Mouse (Mus musculus) heart, embryonic 11.5 days (tissue): ENCODE results near the gene Nup188. TPM values are rescaled to one million over a fixed set of nuclear protein-coding genes. Genes with fewer than 3 reads are reported as not detected.

ENCODE experiments used
- ATAC-seq: fragments of 200-750 bp; cut with Nextera tagmentation; replicated peaks from 2 replicates; pipeline ENCODE4 v1.8.0; 2017; ENCODE audit warnings: moderate library complexity; ENCODE audit not compliant: insufficient number of reproducible peaks, low FRiP score, low TSS enrichment
- H3K27ac ChIP-seq: fragments of 300-500 bp; sonication (generic); 2 replicates; pipeline ENCODE4 v1.5.1; 2014; ENCODE audit warnings: mild to moderate bottlenecking, low read depth, low read length
- H3K27me3 ChIP-seq: fragments of 300-500 bp; sonication (generic); 2 replicates; pipeline ENCODE4 v1.6.1; 2014; ENCODE audit warnings: mild to moderate bottlenecking, low read length, mixed read lengths; ENCODE audit not compliant: control insufficient read depth, insufficient read depth
- H3K36me3 ChIP-seq: fragments of 300-500 bp; sonication (generic); 2 replicates; pipeline ENCODE4 v1.6.1; 2014; ENCODE audit warnings: mild to moderate bottlenecking, low read length, moderate library complexity, mixed read lengths; ENCODE audit not compliant: control insufficient read depth, insufficient read depth
- H3K4me1 ChIP-seq: fragments of 300-500 bp; sonication (generic); 2 replicates; pipeline ENCODE4 v1.6.1; 2014; ENCODE audit warnings: low read length; ENCODE audit not compliant: control insufficient read depth, insufficient read depth
- H3K4me2 ChIP-seq: fragments of 300-500 bp; sonication (generic); 2 replicates; pipeline ENCODE4 v1.6.1; 2014; ENCODE audit warnings: mild to moderate bottlenecking, moderate library complexity
- H3K4me3 ChIP-seq: fragments of 300-500 bp; sonication (generic); 2 replicates; pipeline ENCODE4 v1.5.1; 2014; ENCODE audit warnings: low read depth, low read length
- H3K9ac ChIP-seq: fragments of 300-500 bp; sonication (generic); 2 replicates; pipeline ENCODE4 v1.6.1; 2014; ENCODE audit warnings: mild to moderate bottlenecking, low read depth, low read length, moderate library complexity
- H3K9me3 ChIP-seq: fragments of 300-500 bp; sonication (generic); replicated peaks from 2 replicates; pipeline ENCODE4 v1.6.1; 2016; ENCODE audit warnings: low read length; ENCODE audit not compliant: control insufficient read depth
- WGBS: fragments of 180-500 bp; shearing (Covaris S2); extraction: QIAGEN DNeasy Blood & Tissue Kit; methylation state at CpG from one replicate; pipeline ENCODE4 v1.1.7; 2014; ENCODE audit not compliant: insufficient replicate concordance; 5-methylcytosine and 5-hydroxymethylcytosine counted together
- polyA plus RNA-seq: library from polyadenylated mRNA; unstranded; fragments of >200 nt; fragmentation: Nextera tagmentation; extraction: Ambion mirVana; gene quantifications from 2 replicates; pipeline ENCODE4 v1.2.1, GENCODE M21; 2014

Nup188 gene
- polyA plus RNA-seq, 1 experiment from 2014 or later: 34.2 TPM

DNA sequence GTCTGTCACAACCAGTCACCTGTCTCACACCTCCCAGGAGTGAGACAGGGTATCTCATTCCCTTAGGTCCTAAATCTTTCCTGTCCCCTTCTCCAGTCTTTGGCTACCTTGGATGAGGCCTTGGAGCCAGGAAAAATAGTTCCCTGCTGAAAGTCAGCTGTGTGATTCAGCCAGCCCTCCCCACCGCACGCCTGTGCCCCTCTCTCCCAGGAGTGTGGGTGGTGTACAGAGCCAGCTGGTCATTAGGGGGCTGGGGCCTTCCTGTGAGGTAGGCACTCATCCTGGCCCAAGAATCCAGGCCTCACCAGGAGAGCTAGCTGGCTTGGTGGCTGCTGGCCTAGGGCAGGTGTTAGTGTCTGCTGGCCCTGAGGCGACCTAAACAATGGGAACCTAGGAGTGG, 33.7 kb upstream of the Nup188 start:
- Histone ChIP-seq H3K36me3 (peaks cover 31% of the 10 kb centered on the region), H3K9me3 (no peaks in the 10 kb centered on the region), H3K27ac (no peak overlapping the region), H3K9ac (no peak overlapping the region), H3K27me3 (no peaks in the 10 kb centered on the region), H3K4me2 (no peak overlapping the region), H3K4me3 (no peak overlapping the region), H3K4me1 (peaks cover 12% of the 10 kb centered on the region)
- WGBS: 77% methylated on average over 3 of the region's 3 CpGs
- ATAC-seq: no peak

DNA sequence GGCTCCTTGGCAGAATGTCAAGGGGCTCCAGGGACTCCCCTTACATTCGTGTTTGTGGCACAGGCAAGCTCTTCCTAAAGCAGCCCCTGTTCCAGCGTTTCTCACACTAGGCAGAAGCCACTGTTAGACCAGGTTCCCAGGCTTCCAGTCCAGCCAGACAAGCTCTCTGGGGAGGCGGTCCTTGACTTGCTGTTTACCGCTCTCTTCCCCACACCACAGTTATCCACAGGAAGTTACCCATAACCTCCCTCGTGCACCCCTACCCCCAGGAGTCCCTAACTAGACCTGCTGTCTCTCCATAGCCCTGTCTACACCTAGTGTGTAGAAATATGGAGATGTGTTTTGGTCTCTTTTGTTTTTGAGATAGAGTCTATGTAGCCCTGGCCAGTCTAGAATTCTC, 32.4 kb upstream of the Nup188 start:
- Histone ChIP-seq H3K4me2 (no peak overlapping the region), H3K9me3 (no peaks in the 10 kb centered on the region), H3K27ac (no peak overlapping the region), H3K4me1 (peaks cover 22% of the 10 kb centered on the region), H3K4me3 (no peak overlapping the region), H3K9ac (no peak overlapping the region), H3K27me3 (no peaks in the 10 kb centered on the region), H3K36me3 (peaks cover 28% of the 10 kb centered on the region)
- no peak for ATAC-seq
- WGBS: 67% methylated on average over 5 of the region's 5 CpGs

DNA sequence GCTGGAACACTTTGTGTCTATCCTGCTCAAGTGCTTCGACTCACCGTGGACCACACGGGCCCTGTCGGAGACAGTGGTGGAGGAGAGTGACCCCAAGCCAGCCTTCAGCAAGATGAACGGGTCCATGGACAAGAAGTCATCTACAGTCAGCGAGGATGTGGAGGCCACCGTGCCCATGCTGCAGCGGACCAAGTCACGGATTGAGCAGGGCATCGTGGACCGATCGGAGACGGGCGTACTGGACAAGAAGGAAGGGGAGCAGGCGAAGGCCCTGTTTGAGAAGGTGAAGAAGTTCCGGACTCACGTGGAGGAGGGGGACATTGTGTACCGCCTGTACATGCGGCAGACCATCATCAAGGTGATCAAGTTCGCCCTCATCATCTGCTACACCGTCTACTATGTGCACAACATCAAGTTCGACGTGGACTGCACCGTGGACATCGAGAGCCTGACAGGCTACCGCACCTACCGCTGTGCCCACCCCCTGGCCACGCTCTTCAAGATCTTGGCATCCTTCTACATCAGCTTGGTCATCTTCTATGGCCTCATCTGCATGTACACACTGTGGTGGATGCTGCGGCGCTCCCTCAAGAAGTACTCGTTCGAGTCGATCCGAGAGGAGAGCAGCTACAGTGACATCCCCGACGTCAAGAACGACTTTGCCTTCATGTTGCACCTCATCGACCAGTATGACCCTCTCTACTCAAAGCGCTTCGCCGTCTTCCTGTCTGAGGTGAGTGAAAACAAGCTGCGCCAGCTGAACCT, 30.4 kb upstream of the Nup188 start:
- Histone ChIP-seq H3K4me1 (peaks cover 33% of the 10 kb centered on the region), H3K27me3 (no peaks in the 10 kb centered on the region), H3K9ac (no peak overlapping the region), H3K27ac (no peak overlapping the region), H3K4me3 (no peak overlapping the region), H3K9me3 (no peaks in the 10 kb centered on the region), H3K4me2 (no peak overlapping the region), H3K36me3 (peaks cover 28% of the 10 kb centered on the region)
- no peak for ATAC-seq
- 96% methylated on average over 42 of the region's 42 CpGs for WGBS

DNA sequence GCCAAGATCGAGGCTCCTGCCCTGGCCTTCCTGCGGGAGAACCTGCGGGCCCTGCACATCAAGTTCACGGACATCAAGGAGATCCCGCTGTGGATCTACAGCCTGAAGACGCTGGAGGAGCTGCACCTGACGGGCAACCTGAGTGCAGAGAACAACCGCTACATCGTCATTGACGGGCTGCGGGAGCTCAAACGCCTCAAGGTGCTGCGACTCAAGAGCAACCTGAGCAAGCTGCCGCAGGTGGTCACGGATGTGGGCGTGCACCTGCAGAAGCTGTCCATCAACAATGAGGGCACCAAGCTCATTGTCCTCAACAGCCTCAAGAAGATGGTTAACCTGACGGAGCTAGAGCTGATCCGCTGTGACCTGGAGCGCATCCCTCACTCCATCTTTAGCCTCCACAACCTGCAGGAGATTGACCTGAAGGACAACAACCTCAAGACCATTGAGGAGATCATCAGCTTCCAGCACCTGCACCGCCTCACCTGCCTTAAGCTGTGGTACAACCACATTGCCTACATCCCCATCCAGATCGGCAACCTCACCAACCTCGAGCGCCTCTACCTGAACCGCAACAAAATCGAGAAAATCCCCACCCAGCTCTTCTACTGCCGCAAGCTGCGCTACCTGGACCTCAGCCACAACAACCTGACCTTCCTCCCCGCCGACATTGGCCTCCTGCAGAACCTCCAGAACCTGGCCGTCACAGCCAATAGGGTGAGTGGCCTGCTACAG, 29.4 kb upstream of the Nup188 start:
- Histone ChIP-seq H3K4me1 (peaks cover 27% of the 10 kb centered on the region), H3K4me3 (no peak overlapping the region), H3K9ac (no peak overlapping the region), H3K4me2 (no peak overlapping the region), H3K27ac (no peak overlapping the region), H3K27me3 (no peaks in the 10 kb centered on the region), H3K36me3 (peaks cover 31% of the 10 kb centered on the region), H3K9me3 (no peaks in the 10 kb centered on the region)
- ATAC-seq: no peak
- WGBS: 95% methylated on average over 30 of the region's 30 CpGs

DNA sequence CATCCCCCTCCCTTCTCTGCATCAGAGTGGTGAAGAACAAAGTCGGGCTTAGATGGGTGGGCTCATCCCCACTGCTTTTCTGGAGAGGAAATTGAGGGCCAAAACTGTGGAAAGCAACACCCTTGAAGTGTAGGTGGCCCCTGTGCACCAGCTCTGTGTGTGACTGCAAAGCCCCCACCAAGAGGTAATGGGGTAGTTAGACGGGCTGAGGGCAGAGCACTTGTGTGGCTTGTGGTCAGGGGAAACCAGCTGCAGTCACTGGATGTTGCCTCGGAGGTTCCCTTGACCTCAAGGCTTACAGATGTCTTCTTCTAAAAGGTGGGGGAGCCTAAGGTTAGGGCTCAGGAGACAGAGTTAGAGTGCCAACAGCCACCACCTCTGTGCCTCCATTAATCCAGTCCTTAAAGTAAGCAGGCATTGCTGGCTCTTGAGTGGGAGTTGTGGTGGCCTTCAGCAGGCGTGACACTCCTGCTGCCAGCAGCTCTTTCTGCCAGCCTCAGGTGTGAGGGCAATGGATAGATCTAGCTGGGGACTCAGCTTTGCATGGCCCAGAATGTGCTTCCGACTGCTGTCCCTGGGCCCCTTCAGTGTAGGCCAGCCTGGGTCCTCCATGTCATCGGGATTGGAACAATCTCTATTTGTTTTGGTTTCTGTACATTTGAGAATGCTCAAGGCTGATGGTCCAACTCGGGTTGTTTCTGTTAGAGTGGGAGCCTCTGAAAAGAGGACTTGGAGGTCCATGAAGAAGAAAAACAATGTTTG, 28.3 kb upstream of the Nup188 start:
- Histone ChIP-seq H3K9me3 (no peaks in the 10 kb centered on the region), H3K4me2 (no peak overlapping the region), H3K9ac (0 out of 2 replicates have a peak overlapping the region, but pooled peaks have one; percentile 44), H3K36me3 (peaks cover 38% of the 10 kb centered on the region), H3K27ac (peak overlapping the region; percentile 82; the same call in 1 of the 2 replicates), H3K4me3 (no peak overlapping the region), H3K27me3 (no peaks in the 10 kb centered on the region), H3K4me1 (peaks cover 21% of the 10 kb centered on the region)
- ATAC-seq: no peak
- WGBS: 77% methylated on average over 7 of the region's 7 CpGs

DNA sequence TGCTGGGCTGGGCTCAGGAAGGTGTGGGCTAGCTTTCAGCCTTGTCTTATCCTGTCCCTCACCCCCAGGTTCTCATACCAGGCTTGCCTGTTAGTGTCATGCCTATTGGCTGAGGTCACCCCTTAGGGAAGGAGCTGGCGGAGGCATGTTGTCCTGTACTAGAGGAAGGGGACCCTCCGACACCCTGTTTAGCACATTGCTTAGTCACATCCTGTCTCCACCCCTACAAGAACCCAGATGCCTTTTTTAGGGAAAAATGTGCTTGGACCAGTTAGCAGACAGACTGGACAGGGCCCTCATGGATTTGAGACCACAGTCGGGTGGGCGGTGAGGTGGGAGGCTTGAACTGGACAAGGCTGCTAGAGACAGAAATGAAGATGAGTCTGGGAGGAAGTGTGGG, 27.6 kb upstream of the Nup188 start:
- H3K27me3 ChIP-seq: no peaks in the 10 kb centered on the region
- peak overlapping the region; percentile 82 for H3K27ac ChIP-seq
- peaks cover 43% of the 10 kb centered on the region for H3K36me3 ChIP-seq
- ATAC-seq: no peak
- no peak overlapping the region for H3K9ac ChIP-seq
- no peak overlapping the region for H3K4me2 ChIP-seq
- no peaks in the 10 kb centered on the region for H3K9me3 ChIP-seq
- peaks cover 21% of the 10 kb centered on the region for H3K4me1 ChIP-seq
- H3K4me3 ChIP-seq: no peak overlapping the region
- WGBS: 52% methylated on average over 4 of the region's 4 CpGs

DNA sequence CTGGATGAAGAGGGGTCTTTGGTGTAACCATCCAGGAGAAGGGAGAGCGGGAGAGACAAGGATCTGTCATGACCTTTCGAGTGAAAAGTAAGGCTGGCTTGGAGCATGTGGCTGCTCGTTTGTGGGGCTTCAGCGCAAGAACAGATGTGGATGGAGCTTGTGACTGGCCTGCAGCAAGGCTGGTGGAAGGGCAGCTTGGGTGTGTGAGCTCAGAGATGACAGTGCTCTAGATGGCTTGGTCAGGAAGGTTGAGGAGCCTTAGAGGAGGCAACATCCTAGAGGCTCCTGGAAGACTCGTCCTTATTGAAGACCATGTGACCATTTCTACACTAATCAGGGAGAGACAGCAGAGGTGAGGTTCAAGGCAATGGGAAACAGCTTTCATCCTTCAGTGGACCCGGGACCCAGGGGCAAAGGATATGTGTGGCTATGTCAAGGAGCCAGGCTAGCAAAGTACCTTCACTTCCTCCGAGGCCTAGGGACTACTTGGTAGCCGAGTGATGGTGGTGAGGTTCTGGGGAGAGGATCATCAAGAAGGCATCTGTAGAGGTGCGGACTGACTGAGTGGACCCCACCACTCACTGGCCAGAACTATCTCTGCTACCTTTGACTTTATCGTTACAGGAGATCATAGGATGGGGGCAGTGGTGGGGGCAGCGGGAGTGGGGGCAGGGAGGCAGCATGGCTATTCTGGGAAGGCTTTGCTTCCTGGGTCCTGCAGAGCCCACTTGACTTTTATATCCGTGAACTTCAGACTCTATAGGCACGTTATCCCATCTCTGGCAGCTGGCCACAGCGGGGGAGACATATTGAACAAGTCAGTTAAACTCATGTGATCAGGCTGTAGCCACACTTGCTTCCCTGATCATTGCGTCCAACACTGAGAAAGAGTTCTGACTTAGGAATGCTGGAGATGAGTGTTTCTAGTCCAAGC, 26.8 kb upstream of the Nup188 start:
- Histone ChIP-seq H3K4me3 (no peak overlapping the region), H3K4me1 (peaks cover 28% of the 10 kb centered on the region), H3K9ac (no peak overlapping the region), H3K27ac (peak overlapping the region; percentile 82), H3K27me3 (no peaks in the 10 kb centered on the region), H3K4me2 (no peak overlapping the region), H3K9me3 (no peaks in the 10 kb centered on the region), H3K36me3 (peaks cover 43% of the 10 kb centered on the region)
- 80% methylated on average over 15 of the region's 15 CpGs for WGBS
- no peak for ATAC-seq
